Mouse (Mus musculus) monocyte, adult 2 months (primary cell): ENCODE results near the gene Ensa.
"Not testable (repeated sequence)": the region's sequence is repeated elsewhere in the genome, so short reads cannot be mapped to it uniquely, and the experiment has no call there.

Source experiments
- DNase-seq, 2 experiments: peaks; one replicate each; pipeline ENCODE4 v3.0.0; 2022; ENCODE audit warnings: low spot score in 2 of 2, low read depth in 1 of 2

The Ensa gene

DNA sequence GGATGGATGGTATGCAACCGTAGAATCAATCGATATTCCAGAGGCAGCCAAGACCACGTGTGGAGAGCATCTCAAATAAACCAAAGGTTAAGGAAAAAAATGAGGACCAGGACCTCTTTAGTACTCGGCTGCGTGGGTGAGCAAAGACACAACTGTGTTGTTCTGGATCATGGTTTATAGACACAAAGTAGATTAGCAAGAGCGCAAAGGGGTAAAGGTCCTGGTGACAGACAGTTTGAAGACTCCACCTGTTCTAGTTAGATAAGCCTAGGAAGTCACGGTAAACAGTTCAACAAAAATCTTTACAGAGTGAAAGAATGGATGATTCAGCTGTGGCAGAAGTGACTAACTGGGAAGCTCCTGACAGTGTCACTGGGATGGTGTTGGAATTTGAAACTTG lies 18.3 kb downstream of the Ensa start:
- DNase-seq = no peak

DNA sequence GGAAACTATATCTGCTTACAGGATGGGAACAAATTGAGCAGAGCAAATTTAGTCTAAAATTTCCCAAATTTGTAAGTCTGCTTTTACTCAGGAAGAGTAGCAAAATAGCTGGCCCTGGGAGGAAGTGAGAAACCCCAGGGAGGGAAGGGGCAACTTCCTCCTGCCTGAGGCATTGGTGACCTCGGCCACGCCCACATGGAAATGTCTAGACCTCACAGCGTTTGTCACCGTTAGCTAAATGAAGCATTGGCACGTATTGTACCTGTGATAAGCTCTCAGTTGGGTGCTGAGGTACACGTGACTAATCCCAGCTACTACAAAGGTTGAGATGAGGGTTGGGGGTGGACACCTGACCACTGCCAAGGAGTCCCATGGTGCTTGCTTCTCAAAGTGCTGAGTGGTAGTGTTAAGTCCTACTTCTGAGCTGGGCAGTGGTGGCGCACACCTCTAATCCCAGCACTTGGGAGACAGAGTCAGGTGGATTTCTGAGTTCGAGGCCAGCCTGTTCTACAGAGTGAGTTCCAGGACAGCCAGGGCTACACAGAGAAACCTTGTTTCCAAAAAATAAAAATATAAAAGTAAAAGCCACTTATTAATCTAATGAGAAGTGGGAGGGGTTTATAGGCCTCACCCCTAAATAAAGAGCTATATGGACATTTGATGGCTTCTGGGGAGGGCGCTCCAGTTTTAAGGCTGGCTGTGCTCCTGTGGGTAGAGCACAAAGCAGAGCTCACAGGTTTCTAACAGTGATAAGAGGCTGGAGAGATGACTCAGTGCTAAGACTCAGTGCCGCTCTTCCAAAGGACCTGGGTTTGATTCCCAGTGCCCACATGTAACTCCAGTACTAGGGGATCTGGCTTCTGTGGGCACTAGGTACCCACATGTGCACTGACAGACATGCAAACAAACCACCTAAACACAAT lies 20.8 kb downstream of the Ensa start:
- peak; percentile 65 to 76 for DNase-seq

DNA sequence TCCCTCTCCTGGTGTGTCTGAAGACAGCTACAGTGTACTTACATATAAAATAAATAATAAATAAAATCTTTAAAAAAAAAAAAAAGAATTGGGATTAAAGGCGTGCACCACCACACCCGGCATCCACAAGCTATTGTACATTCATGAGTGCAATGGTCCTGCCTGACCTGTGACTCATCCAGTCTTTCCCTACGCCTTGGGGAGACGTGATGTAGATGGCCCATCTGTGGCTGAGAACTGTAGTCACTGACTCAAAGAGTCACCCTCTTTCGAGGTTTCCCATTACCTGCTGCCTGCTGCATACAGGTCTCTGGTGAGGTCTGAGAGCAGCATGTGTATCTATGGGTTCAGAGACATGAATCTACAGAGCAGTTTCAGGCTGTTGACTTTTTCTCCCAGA lies 23.2 kb downstream of the Ensa start:
- DNase-seq = no peak

DNA sequence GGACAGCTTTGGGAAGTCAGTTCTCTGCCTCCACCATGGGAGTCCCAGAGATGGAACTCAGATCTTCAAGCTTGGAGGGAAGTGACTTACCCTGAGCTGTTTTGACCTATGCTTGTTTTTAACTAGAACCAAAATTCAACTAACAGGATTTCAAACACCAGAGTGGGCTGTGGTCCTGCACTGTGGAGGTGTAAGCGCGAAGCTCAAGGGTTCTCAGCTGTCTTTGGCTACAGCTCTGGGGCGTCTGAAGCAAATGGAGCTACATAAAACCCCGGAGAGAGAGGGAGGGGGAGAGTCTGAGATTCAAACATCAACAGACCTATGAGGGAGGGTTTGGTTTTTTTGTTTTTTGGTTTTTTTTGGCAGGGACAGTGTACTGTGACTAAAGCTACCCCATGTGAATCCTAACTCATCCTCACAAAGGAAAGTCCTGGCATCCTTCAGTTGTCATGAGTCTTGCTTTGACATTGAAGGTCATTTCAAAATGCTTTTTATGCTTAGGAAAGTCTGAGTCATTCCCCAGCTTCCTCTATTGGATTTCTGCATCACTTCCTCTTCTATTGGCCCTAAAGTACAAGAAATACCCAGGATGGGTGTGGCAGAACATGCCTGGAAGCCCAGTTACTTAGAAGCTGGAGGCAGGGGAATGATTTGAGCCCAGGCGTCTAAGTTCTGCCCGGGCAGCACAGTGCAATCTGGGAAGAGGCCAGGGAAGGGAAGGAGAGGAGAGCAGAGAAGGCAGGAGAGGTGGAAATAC lies 25.7 kb downstream of the Ensa start:
- peak; percentile 44 to 81 for DNase-seq

DNA sequence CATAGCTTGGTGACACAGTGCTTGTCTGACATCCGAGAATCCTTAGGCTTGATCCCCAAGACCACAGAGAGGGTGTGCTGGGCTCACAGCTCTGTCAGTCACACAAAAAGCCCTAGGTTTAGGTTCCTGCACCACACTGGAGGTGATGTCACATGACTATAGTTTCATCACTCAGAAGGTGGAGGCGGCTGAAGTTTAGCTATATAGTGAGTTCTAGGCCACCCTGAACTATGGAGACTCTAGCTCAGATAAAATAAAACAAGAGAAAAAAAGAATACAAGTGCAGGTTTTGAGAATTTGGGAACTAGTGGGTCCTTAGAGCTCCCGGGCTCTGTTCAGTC lies 26.2 kb downstream of the Ensa start:
- DNase-seq = peak in 1 of 2 experiments; percentile 74

DNA sequence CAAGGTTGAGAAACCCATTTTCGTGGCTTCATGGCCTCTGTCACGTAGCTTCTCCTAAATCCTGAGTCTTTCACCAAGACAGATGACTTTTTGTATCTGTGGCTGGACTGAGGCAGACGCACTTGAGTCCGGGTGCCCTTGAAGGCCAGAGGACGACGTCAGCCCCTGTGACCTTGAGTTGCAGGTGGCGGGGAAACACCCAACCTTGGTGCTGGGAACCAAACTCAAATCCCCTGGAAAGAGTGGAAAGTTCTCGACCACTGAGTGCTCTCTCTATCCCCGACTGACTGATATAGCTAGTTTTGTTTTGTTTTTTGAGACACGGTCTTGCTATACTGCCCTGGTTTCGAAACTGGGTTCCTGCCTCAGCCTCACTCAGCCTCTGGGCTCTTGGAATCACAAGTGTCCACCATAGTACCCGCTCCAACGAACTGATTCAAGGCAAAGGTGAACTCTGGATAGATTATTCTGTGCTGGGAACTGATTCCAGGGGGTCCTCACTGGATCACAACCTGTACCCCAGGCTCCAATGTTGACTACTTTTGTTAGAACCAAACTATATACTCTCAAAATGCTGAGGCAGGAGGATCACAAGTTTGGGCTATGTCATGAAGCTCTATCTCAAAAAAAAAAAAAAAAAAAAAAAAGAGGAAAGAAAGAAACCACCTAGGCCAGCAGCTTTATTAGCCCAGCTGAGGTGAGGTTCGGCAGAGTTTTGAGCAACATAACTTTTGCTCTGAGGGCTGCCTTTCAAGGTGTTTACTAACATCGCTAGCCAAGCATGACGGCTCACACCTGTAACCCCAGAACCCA lies 26.8 kb downstream of the Ensa start:
- DNase-seq = peak in 1 of 2 experiments; percentile 50

DNA sequence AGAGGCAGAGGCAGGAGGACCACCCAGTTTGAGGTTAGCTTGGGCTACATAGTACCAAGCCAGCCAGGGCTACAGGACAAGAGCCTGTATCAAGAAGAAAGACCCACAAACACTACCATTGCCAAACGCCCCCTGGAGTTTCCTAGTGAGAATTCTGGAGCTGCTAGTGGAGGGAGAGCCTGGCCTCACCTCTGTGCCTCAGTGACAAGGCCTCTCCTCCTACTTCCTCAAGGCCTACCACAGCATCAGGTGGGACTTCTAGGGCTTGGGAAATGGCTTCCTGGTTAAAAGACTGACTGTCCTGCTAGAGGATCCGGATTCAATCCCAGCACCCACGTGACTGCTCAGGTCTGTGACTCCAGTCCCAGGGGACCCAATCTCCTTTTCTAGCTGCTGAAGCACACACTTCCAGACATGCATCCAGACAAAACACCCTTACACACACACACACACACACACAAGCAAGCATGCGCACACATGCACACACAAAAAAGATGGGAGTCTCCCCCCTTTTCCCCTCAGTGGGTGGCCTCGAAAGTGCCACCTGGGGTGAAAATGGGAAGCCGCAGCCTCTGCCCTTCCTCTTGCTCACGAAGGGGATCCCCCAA lies 27.5 kb downstream of the Ensa start:
- peak; percentile 38 to 59 for DNase-seq

DNA sequence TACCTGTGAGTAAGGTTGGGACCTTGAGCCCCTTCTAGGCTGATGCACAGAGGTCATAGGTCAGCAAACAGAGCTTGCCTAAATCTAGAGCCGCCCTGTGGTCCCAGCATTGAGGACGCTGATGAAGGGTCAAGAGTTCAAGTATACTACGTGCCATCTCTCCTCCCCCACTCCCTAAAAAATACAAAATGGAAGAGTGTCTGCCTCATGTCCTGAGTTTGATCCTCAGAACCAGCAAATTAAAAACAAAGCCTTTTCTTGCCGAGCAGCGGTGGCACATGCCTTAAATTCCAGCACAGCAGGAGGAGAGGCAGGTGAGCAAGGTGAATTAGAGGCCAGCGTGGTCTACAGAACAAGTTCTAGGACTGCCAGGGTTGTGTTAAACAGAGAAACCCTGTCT lies 28.1 kb downstream of the Ensa start:
- peak in 1 of 2 experiments; percentile 47 for DNase-seq

DNA sequence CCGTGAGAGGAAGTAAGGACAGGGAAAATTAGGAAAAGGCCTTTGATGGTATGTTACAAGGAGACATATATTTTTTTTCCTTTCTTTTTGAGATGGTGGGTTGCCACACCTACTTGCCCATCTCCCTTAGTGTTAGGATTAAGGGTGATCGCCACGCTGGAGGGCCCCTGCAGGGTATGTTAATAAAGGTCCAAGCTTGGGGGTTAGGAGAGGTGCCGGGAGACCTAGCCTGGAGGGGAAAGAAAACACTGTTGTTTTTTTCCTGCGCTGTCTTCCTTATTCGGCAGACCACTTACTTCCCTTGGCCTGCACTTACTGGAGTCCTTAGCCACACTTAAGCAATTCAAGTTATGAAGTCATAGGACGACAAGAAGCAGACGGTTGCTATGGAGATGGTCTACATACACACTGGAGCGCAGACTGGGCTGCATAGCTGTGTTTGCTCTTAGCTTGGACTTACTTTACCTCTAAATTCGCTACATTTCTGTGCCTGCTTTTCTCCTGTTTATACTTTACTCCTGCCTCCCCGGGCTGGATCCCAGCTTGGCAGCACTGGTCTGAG lies 28.8 kb downstream of the Ensa start:
- DNase-seq = peak; percentile 42 to 53

DNA sequence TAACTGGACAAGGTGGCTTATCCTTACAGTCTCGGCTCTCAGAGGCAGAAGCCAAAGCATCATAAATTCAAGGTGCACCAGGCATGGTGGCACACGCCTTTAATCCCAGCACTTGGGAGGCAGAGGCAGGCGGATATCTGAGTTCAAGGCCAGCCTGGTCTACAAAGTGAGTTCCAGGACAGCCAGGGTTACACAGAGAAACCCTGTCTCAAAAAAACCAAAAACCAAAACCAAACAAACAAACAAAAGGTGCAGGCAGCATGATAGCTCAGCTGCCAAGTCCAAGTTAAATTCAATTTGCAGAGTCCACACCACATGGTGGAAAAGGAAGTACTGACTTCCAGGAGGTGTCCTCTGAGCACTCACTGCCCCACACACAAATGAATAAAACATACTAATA lies 29.6 kb downstream of the Ensa start:
- not testable (repeated sequence) for DNase-seq

DNA sequence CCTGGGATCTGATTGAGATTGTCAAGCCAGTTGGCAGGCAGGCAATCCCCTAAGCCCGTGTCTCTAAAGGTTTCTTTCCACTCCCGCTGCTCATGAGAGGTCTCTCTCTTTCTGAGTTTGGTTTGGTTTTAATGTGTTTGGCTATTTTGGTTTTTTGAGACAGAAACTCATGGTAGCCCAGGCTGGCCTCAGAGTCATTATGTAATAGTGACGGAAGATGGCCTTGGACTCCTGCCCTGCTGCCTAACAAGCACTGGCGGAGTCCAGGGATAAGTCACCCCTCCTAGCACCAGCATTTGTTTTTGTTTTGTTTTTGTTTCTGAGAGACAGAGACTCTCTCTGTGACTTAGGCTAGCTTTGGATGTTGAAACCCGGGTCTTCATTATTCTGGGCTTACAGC lies 30.6 kb downstream of the Ensa start:
- no peak for DNase-seq

DNA sequence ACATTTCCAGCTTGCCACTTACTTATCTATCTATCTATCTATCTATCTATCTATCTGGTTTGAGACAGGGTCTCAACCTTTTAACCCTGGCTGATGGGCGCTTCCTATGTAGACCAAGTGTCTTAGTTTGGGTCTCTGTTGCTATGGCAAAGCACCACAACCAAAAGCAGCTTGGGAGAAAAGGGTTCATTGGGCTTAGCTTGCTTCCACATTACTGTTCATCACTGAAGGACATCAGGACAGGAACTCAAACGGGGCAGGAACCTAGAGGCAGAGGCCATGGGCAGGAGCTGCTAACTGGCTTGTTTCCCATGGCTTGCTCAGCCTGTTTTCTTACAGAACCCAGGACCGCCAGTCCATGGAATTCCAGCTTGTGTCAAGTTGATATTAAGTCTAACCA lies 32.3 kb downstream of the Ensa start:
- DNase-seq = no peak

DNA sequence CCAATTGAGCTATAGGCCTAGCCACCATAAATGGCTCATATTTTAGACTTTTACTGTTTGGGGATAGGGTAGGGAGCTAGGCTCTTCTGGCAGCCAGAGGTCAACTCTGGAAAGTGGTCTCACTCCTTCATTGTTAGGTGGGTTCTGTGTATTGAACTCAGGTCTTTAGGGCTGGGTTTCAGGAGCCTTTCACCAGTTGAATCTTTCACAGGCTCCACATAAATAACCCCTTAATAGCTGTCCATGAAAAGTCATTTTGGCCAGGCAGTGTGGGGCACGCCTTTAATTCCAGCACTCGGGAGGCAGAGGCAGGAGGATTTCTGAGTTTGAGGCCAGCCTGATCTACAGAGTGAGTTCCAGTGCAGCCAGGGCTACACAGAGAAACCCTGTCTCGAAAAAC lies 32.9 kb downstream of the Ensa start:
- no peak for DNase-seq

DNA sequence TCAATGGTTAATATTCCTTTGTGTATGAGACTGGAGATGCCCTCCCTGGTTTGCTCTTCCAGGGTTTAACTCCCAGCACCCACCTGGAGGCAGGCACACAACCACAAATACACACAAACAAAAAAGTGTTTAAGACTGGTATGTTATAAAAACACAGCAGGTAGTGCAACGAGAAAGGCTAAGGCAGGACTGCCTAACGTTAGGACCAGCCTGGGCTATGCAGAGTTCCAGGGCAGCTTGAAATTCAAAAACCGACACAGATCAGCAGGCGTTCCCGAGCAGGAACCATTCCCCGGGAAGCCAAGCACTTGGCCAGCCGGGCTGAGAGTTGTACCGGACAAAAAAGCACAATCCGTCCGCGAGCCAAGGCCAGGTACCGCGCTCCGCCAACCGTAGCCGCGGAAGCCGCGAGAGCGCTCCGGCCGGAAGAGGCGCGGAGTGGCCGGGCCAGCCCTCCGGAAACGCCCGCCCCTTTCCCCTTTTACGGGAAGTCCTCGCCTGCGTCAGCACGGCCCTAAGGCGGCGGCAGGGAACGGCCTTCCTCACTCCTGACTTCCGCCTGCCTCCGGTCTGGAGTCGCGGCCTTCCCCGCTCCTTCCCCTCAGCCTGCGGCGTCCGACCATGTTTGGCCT lies 33.6 kb downstream of the Ensa start, which contains the start of gene Mcl1:
Gene Mcl1, plus strand, starts transcription at position 553 of the 632 bp plus-strand sequence.
- peak; percentile 91 to 94 for DNase-seq

DNA sequence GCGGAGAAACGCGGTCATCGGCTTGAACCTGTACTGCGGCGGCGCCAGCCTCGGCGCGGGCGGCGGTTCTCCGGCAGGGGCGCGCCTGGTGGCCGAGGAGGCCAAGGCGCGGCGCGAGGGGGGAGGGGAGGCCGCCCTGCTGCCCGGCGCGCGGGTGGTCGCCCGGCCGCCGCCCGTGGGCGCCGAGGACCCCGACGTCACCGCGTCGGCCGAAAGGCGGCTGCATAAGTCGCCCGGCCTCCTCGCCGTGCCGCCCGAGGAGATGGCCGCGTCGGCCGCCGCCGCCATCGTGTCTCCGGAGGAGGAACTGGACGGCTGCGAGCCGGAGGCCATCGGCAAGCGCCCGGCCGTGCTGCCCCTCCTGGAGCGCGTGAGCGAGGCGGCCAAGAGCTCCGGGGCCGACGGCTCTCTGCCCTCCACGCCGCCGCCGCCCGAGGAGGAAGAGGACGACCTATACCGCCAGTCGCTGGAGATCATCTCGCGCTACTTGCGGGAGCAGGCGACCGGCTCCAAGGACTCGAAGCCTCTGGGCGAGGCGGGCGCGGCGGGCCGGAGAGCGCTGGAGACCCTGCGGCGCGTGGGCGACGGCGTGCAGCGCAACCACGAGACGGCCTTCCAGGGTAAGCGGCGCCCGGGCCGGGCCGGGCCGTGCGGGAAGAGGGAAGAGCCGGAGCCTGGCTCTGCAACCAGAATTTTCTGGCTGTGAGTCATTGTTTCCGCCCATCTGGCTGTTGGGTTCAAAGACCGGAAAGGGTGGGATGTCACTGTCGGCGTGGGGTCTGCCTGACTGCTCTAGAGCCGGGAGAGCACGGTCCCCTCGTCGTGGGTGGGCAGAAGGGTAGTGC lies 34.3 kb downstream of the Ensa start:
- DNase-seq = peak in 1 of 2 experiments; percentile 57

DNA sequence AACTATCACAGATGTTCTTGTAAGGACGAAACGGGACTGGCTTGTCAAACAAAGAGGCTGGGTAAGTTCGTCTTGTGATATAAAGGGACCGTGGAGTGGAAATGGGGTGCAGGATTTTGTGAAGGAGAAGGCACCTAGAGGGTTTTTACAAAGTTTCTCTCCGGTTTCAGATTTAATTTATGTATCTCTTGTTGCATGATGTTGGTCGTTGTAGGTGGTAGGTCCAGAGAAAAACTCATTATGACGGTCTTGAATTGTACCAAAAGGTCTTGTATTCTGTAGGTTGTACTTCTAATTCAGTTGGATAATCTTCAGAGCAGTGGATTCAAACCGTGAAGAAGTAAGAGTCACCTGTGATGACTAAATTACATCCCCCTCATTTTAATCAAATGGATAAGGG lies 35.2 kb downstream of the Ensa start:
- no peak for DNase-seq

DNA sequence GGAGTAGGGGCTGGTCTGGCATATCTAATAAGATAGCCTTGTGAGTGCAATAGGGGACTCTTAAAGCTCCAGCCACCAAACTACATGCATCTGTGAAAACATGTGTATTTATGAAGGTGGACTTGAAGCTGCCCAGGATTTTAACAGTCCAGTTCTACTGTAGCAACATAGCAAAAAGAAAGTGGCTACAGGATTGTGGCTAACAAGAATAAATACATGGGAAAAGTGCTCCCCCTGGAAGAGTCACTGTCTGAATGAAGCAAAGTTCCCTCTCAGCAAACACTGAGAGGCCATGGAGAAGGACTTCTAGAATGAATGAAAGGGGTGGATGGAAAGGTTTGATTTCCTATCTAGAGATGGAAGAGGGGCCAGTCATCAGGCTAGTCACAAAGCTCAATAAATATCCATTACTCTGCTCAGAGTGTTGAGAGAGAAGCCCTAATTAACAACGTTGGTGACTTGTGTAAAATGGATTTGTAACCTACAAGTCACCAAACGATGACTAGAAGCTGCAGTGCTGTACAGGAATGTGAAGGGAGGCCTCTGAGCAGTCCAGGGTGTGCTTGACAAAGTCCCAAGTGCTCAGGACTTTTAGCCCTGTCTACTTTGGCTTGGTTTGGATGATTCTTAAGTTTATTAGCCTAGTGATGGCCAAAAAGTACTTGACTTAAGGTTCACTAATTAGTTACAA lies 36.1 kb downstream of the Ensa start:
- no peak for DNase-seq

DNA sequence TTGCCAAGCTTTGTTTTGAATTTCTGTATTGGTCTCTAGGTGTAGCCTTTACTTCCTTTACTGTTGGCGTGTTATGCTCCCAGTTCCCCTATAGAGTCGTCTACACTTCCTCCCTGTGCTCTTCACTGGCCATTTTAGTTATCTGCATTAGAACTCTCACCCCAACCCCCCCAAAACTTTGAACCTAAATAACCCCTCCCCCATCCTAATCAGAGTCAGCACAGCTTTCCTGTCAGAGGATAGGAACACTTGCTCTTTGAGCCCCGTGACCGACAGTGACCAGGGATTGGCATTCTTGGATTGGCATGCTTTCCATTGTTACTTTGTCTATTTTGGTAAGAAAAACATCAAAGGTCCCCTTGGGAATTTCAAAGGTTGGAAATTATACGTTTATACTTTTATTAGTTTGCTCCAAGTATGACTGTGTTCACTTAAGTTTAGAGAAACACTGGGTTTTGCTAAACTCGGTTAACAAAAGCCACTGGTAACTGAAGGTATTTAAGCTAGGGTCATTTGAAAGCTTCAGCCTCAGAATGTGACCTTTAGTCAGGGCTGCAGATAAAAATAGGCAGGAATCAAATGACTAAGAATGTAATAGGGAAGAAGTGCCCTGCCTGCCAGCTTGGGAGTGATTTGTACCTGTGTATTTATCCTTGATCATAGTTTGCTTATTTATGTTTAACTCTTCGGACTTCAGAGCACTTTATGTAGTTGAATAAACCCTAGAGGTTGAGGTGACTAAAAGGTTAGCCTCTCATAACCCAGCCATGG lies 37.3 kb downstream of the Ensa start:
- DNase-seq = no peak
